Mouse (Mus musculus) macrophage (primary cell): ENCODE data around the gene Nanog. TPM values are rescaled to one million over a fixed set of nuclear protein-coding genes. Genes with fewer than 3 reads are reported as not detected.
"Not testable (repeated sequence)": the region's sequence is repeated elsewhere in the genome, so short reads cannot be mapped to it uniquely, and the experiment has no call there.

ENCODE experiments used
- H3K27ac ChIP-seq: fragments of 350-480 bp; formaldehyde crosslinking; 2 replicates; pipeline ENCODE4 v1.9.0; 2021
- H3K36me3 ChIP-seq: fragments of 350-480 bp; formaldehyde crosslinking; 2 replicates; pipeline ENCODE4 v1.9.0; 2021; ENCODE audit errors: inconsistent target
- H3K4me3 ChIP-seq: fragments of 350-480 bp; formaldehyde crosslinking; 2 replicates; pipeline ENCODE4 v1.9.0; 2021; ENCODE audit errors: inconsistent target
- H3K79me2 ChIP-seq: fragments of 350-480 bp; formaldehyde crosslinking; 2 replicates; pipeline ENCODE4 v1.9.0; 2021; ENCODE audit errors: inconsistent target
- WGBS: methylation state at CpG from one replicate; pipeline ENCODE4 v1.1.7; 2026; ENCODE audit warnings: inconsistent platforms; ENCODE audit not compliant: missing documents; 5-methylcytosine and 5-hydroxymethylcytosine counted together
- polyA plus RNA-seq: library from polyadenylated mRNA; stranded (reverse); fragments of 250-400 nt; gene quantifications from 3 replicates; pipeline ENCODE4 v1.2.4, GENCODE M21; 2018; ENCODE audit warnings: inconsistent platforms

Gene Nanog
- polyA plus RNA-seq, 1 experiment from 2014 or later: not detected

- H3K36me3 ChIP-seq: no peaks in the 10 kb centered on the region
- no peaks in the 10 kb centered on the region for H3K79me2 ChIP-seq
- no peak overlapping the region for H3K27ac ChIP-seq
- 94% methylated on average over 13 of the region's 13 CpGs for WGBS
- H3K4me3 ChIP-seq: no peak overlapping the region
These were observed 20.6 kb upstream of the Nanog start for GRCm38 (mm10) chr6:122686709-122687108.

GRCm38 (mm10) chr6:122689411-122690055 is 17.8 kb upstream of the Nanog start:
- 67% methylated on average over 6 of the region's 6 CpGs for WGBS
- H3K27ac ChIP-seq: no peak overlapping the region
- H3K36me3 ChIP-seq: no peaks in the 10 kb centered on the region
- no peaks in the 10 kb centered on the region for H3K79me2 ChIP-seq
- no peak overlapping the region for H3K4me3 ChIP-seq

GRCm38 (mm10) chr6:122690082-122690481 is 17.2 kb upstream of the Nanog start:
- no peaks in the 10 kb centered on the region for H3K79me2 ChIP-seq
- H3K4me3 ChIP-seq: no peak overlapping the region
- no peak overlapping the region for H3K27ac ChIP-seq
- WGBS: 96% methylated on average over 5 of the region's 5 CpGs
- no peaks in the 10 kb centered on the region for H3K36me3 ChIP-seq

GRCm38 (mm10) chr6:122695398-122695797 is 11.9 kb upstream of the Nanog start:
- no peak overlapping the region for H3K4me3 ChIP-seq
- no peaks in the 10 kb centered on the region for H3K36me3 ChIP-seq
- no peak overlapping the region for H3K27ac ChIP-seq
- H3K79me2 ChIP-seq: no peaks in the 10 kb centered on the region
- 87% methylated on average over 3 of the region's 3 CpGs for WGBS

GRCm38 (mm10) chr6:122699628-122700027 is 7.7 kb upstream of the Nanog start:
- H3K27ac ChIP-seq, H3K79me2 ChIP-seq, H3K36me3 ChIP-seq, H3K4me3 ChIP-seq: not testable (repeated sequence)
- 78% methylated on average over 2 of the region's 2 CpGs for WGBS

- 90% methylated on average over 5 of the region's 5 CpGs for WGBS
- Histone ChIP-seq H3K4me3 (no peak overlapping the region), H3K79me2 (no peaks in the 10 kb centered on the region)
These were observed 5.5 kb upstream of the Nanog start for GRCm38 (mm10) chr6:122701816-122702215.

GRCm38 (mm10) chr6:122702480-122703124 is 4.7 kb upstream of the Nanog start:
- no peak overlapping the region for H3K27ac ChIP-seq
- H3K36me3 ChIP-seq: no peaks in the 10 kb centered on the region
- no peak overlapping the region for H3K4me3 ChIP-seq
- 43% methylated on average over 20 of the region's 20 CpGs for WGBS
- H3K79me2 ChIP-seq: no peaks in the 10 kb centered on the region

More at GRCm38 (mm10) chr6:122701816-122702215, 5.5 kb upstream of the Nanog start:
- Histone ChIP-seq H3K36me3 (no peaks in the 10 kb centered on the region), H3K27ac (no peak overlapping the region)

- 70% methylated on average over 6 of the region's 6 CpGs for WGBS
- no peak overlapping the region for H3K4me3 ChIP-seq
- H3K79me2 ChIP-seq: no peaks in the 10 kb centered on the region
- no peak overlapping the region for H3K27ac ChIP-seq
- H3K36me3 ChIP-seq: no peaks in the 10 kb centered on the region
These were observed 4.0 kb upstream of the Nanog start for GRCm38 (mm10) chr6:122703251-122703650.

GRCm38 (mm10) chr6:122703706-122704105 is 3.6 kb upstream of the Nanog start:
- Histone ChIP-seq H3K27ac (no peak overlapping the region), H3K4me3 (no peak overlapping the region), H3K79me2 (no peaks in the 10 kb centered on the region), H3K36me3 (no peaks in the 10 kb centered on the region)
- WGBS: 50% methylated on average over 1 of the region's 1 CpGs

GRCm38 (mm10) chr6:122706337-122706840 is 900 bp upstream of the Nanog start:
- H3K79me2 ChIP-seq: no peaks in the 10 kb centered on the region
- WGBS: 87% methylated on average over 12 of the region's 12 CpGs

GRCm38 (mm10) chr6:122708826-122709225 is 1.5 kb downstream of the Nanog start:
- Histone ChIP-seq H3K36me3 (no peaks in the 10 kb centered on the region), H3K79me2 (no peaks in the 10 kb centered on the region), H3K4me3 (no peak overlapping the region), H3K27ac (no peak overlapping the region)
- 50% methylated on average over 4 of the region's 4 CpGs for WGBS

More at GRCm38 (mm10) chr6:122706337-122706840, 900 bp upstream of the Nanog start:
- no peak overlapping the region for H3K4me3 ChIP-seq
- no peak overlapping the region for H3K27ac ChIP-seq
- no peaks in the 10 kb centered on the region for H3K36me3 ChIP-seq

GRCm38 (mm10) chr6:122711455-122711854 is 4.2 kb downstream of the Nanog start:
- Histone ChIP-seq H3K36me3 (no peaks in the 10 kb centered on the region), H3K4me3 (no peak overlapping the region), H3K79me2 (no peaks in the 10 kb centered on the region), H3K27ac (no peak overlapping the region)
- 73% methylated on average over 2 of the region's 2 CpGs for WGBS

GRCm38 (mm10) chr6:122713116-122713515 is 5.8 kb downstream of the Nanog start:
- not testable (repeated sequence) for H3K4me3 ChIP-seq, H3K36me3 ChIP-seq, H3K27ac ChIP-seq, H3K79me2 ChIP-seq
- 95% methylated on average over 7 of the region's 7 CpGs for WGBS

- Histone ChIP-seq H3K27ac (no peak overlapping the region), H3K4me3 (no peak overlapping the region), H3K36me3 (no peaks in the 10 kb centered on the region), H3K79me2 (no peaks in the 10 kb centered on the region)
- WGBS: 83% methylated on average over 7 of the region's 7 CpGs
These were observed 7.5 kb downstream of the Nanog start for GRCm38 (mm10) chr6:122714707-122715365.

GRCm38 (mm10) chr6:122715886-122716285 is 8.6 kb downstream of the Nanog start:
- Histone ChIP-seq H3K27ac (no peak overlapping the region), H3K4me3 (no peak overlapping the region), H3K36me3 (no peaks in the 10 kb centered on the region), H3K79me2 (no peaks in the 10 kb centered on the region)
- WGBS: 37% methylated on average over 4 of the region's 4 CpGs
